Mouse (Mus musculus): ENCODE results near the gene Lyg2.

Gene Lyg2

DNA sequence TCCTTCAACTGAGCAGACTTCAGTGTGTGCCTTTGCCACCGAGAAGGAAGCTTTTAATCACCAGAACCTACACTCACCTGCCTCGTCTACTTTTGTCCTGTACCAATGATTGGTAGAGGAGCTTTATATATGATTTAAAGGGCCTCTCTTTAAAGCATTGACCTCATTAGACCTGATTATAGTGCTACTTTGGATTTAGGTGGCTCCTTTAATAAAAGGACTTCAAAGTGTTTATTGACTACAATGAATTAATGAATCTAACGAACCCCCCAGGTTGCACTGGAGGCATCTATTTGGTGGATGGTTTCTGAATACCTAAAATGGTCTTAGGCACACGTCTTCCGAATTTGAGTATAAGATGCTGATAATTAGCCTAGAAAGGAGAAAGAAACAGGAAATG lies at the start of gene Lyg2:
TSS of gene Lyg2 (minus strand) at position 101 of the 400 bp plus-strand sequence.
- no peak for DNase-seq (ENCODE audit: low read depth)

DNA sequence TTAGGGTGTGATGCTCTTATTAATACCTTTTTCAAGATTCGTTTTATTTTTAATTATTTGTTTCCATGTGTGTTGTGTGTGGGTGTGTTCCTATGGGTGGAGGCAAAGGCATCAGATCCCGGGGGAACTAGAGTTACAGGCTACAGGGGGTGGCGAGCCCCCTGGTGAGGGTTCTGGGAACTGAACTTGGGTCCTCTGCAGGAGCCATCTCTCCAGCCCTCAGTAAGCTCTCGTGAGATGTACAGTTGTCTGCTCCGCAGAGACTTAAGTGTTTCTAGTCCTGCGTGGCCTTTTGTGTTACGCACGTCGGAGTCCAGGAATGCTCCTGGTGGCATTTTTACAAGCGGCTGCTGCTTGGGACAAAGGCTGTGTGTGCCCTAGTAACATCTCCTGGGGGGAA lies 49.3 kb upstream of the Lyg2 start:
- no peak for DNase-seq (ENCODE audit: low read depth)

DNA sequence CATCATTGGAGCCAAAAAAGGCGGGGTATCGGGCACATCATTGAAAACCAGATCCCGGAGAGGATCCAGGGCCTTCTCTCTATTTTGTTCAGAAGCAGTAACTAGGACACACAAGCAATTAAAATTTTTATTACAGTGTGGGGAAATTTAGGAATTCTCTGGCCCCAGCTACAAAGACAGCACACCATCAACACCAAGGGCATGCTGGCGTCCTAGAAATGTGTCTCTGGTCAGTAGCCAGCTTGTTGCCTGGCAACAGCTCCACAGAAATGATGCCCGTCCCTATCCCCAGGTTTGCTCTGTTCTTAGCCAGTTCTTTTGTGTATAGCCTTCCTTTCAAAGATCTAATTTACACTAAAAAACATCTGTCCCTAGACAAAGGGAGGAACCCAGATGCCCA lies 43.2 kb upstream of the Lyg2 start:
- DNase-seq (ENCODE audit: low read depth), result no peak

DNA sequence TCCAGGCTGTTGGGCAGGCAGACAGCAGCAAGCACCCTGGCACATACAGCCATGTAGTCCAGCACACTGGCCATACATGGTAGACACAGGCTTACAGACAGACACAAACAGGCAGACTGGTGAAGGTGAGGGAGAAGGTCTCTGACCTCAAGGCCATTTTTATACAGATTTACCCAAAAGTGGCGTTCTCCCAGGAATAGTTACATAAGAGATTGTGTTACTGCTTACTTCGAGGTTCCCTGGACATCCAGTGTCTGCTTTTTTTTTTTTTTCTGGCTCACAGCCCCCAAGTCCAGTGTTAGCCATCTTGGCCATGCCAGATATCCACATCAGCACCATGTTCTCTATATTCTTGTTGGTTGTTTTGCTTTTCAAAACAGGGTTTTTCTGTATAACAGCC lies 42.2 kb upstream of the Lyg2 start:
- no peak for DNase-seq (ENCODE audit: low read depth)

GRCm38 (mm10) chr1:37957659-37958058 lies 41.4 kb upstream of the Lyg2 start, which contains the start of gene Lyg1:
TSS of gene Lyg1 (minus strand) at chr1:37957759.
- DNase-seq (ENCODE audit: low read depth), result no peak

GRCm38 (mm10) chr1:37956690-37957431 lies 40.6 kb upstream of the Lyg2 start:
- DNase-seq (ENCODE audit: low read depth), result no peak

DNA sequence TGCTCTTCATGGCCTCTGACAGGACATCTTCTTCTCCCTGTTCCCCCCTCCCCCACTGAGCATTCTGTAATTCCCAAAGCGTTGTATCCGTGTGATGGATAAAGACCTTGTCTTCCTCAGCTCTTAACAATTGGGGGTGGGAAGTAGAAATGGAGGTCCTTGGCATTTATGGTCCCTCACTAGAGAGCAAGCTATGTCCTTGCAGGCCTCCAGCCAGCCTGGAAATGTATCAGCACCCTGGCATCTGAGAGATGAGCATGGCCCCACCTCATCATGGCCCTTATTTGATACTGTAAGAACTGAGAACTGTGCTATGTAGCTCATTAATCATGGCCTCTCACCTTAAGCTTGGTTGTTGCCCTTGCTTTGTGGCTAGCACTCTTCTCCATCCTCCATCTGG lies 39.0 kb upstream of the Lyg2 start:
- DNase-seq (ENCODE audit: low read depth), result no peak

DNA sequence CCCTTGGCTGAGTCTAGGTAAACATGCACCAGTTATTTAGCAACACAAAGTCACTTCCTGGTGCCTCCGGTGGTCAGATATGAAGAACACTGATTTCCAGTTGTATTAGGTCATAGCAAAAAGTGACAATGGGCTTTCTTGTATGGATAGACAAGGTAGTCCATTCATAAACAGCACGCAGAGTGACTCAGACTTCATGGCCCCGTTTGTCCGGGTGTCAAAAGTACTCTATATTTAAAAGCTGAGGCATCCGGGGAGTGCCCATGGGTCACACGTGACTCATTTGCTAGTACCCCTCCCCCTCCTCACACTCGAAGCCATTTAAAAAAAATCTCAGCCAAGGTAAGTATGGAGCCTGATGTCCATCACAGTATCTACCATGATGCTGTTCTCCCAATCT lies 38.5 kb upstream of the Lyg2 start:
- DNase-seq (ENCODE audit: low read depth), result no peak

GRCm38 (mm10) chr1:37948906-37949305 lies 32.6 kb upstream of the Lyg2 start:
- no peak for DNase-seq (ENCODE audit: low read depth)

DNA sequence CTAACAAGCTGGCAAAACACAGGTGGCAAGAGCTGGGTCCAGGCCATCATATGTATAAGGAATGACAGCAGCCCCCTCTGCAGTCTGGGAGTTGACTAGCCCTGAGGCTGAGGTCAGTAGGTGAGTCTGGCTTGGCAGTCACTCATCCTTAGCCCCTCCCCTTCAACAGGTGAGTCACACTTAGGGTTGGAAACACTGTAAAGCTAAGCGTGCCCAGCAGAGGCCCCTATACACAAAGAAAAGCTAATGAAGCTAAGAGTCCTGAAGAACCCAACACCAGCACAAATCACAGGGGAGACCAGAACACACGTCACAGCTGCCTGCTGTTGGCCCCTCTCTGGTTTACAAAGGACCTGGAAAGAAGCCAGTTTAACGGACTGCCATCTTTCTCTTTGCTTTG lies 15.5 kb upstream of the Lyg2 start:
- DNase-seq (ENCODE audit: low read depth), result peak; percentile 18

- DNase-seq (ENCODE audit: low read depth), result no peak
Measured at GRCm38 (mm10) chr1:37925971-37926370, 9.7 kb upstream of the Lyg2 start.

- no peak for DNase-seq (ENCODE audit: low read depth)
Measured at GRCm38 (mm10) chr1:37922536-37922935, 6.2 kb upstream of the Lyg2 start.

DNA sequence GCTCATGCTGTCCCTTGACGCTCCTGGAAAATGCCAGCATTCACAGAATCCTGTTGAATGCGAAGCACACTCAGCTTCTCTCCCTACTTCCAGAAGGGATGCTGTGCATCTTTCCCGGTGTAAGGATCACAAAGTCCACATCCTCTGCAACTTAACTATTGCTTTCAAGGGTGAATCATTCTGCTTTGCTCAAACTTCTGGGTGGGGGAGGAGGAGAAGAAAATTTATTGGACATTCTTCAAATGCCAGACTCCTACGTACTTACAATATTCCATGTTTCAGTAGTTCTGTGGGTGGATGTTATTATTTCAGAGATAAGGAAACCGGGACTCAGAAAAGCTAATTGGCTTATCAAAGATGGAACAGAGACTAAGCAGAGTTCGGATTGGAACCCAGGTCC lies 1.8 kb upstream of the Lyg2 start:
- DNase-seq (ENCODE audit: low read depth), result no peak

DNA sequence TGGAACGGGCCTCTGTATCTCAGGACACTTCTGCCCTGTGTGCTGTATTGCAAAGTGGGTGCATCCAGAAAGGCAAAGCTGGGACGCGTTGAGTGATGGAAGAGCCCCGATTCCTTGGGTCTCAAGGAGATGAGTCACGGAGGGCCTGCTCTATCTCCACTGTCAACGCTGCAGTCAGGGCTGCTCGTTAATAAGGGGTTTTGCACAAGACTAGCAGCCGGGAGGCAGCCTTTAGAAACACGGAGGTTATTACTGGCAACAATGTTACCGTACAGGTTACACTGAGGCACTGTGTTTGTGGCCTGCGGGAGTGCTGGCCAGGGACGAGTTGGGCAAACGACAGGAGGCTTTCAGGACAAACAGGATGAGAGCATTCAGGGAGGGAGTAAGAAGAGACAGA lies 1.4 kb upstream of the Lyg2 start:
- no peak for DNase-seq (ENCODE audit: low read depth)

DNA sequence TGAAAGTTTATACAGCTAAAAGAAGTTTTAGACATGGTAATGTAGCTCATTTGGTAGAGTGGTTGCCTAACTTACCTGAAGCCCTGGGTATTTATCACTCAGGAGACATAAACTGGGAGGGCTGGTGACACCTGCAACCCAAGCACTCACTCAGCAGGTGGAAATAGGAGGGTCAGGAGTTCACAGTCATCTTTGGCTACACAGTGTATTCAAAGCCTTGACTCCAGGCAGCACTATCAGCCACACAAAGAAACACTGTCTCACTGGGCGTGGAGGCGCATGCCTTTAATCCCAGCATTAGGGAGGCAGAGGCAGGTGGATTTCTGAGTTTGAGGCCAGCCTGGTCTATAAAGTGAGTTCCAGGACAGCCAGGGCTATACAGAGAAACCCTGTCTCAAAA lies 3.5 kb downstream of the Lyg2 start:
- DNase-seq (ENCODE audit: low read depth), result no peak

GRCm38 (mm10) chr1:37903178-37903577 lies 13.1 kb downstream of the Lyg2 start:
- DNase-seq (ENCODE audit: low read depth), result no peak

GRCm38 (mm10) chr1:37900288-37900687 lies 16.0 kb downstream of the Lyg2 start:
- DNase-seq (ENCODE audit: low read depth), result no peak

GRCm38 (mm10) chr1:37899816-37900215 lies 16.5 kb downstream of the Lyg2 start:
- DNase-seq (ENCODE audit: low read depth), result no peak

DNA sequence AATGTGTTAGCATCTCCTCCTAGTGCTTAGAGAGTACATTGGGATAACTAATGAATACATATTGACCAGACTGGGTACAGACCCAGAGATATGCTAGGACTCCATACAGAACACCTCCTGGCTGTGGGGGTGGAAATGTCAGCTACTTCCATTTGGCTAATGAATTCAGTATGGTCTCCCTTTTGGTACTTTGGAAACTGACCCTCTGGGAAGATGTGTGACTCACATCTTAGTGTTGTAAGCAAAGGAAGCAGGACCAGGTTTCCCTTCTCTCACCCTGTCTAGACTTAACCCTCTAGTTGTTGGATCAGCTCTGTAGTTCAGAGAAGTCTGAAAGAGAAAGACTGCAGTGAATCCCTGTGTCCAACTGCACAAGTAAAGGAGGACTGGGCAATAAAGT lies 21.7 kb downstream of the Lyg2 start:
- DNase-seq (ENCODE audit: low read depth), result no peak

- no peak for DNase-seq (ENCODE audit: low read depth)
Measured at GRCm38 (mm10) chr1:37891400-37891799, 24.9 kb downstream of the Lyg2 start.

- DNase-seq (ENCODE audit: low read depth), result peak; percentile 74
Measured at GRCm38 (mm10) chr1:37890025-37890652, 26.2 kb downstream of the Lyg2 start, which contains the start of the genes Mitd1 and Mrpl30. TSS of gene Mitd1 (minus strand) at chr1:37890411. TSS of gene Mrpl30 (plus strand) at chr1:37890477.

GRCm38 (mm10) chr1:37889206-37889605 lies 27.1 kb downstream of the Lyg2 start:
- no peak for DNase-seq (ENCODE audit: low read depth)

DNA sequence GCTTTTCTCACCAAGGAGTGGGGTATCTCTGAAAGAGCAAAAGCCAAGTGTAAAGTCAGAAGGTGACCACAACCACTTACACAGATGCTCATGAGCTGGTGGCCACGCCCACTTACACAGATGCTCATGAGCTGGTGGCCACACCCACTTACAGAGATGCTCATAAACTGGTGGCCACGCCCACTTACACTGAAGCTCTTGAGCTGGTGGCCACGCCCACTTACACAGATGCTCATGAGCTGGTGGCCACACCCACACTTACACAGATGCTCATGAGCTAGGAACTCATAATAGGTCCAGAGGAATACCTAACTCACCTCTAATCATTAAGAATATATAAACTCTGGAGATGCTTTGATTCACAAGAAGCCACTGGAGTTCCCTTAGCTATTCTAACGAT lies 31.8 kb downstream of the Lyg2 start:
- DNase-seq (ENCODE audit: low read depth), result no peak

- no peak for DNase-seq (ENCODE audit: low read depth)
Measured at GRCm38 (mm10) chr1:37883411-37883810, 32.9 kb downstream of the Lyg2 start.

All from fibroblast of lung, adult 2 months (primary cell).